Mouse (Mus musculus): ENCODE results near the gene Cd8b1.

Gene Cd8b1

GRCm38 (mm10) chr6:71351201-71351600 lies 28.6 kb downstream of the Cd8b1 start:
- no peak for DNase-seq (ENCODE audit: low spot score)

GRCm38 (mm10) chr6:71352201-71352600 lies 29.6 kb downstream of the Cd8b1 start:
- no peak for DNase-seq (ENCODE audit: low spot score)

GRCm38 (mm10) chr6:71352866-71353427 lies 30.4 kb downstream of the Cd8b1 start:
- DNase-seq (ENCODE audit: low spot score) = no peak

DNA sequence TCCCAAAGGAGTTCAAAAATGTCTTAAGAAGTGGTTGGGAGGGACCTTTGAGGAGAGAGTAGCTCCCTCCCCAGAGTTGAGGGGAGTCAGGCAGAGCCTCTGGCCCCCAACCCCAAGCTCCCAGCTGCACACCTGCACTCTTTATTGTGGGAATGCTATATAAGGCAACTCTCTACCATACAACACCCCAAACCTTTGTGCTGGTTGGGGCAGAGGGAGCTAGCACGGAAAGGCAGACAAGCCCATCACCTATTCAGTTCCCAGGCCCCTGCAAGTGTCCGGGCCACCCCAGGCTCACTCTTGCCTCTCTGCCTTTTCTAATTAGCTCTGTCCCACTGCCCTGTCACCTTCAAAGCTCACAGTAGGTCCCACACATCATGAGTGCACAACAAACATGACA lies 31.1 kb downstream of the Cd8b1 start:
- DNase-seq (ENCODE audit: low spot score) = no peak

DNA sequence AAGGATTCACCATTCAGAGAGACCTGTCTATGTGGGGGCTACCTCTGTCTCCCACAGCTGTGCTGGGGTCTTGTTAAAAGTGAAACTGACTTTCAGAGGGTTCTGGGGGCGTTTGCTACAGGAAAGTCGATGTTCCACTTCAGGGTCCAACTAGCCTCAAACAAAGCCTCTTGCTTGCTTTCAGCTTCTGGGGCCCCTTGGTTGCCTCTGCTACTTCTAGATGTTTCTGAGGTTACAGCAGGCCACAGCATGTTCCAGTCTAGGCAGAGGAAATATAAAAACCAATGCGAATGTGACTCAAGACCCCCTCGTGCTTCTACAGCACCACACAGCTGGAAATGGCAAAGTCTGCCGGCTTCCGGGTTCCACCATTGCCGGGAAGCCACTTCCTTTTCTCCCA lies 34.9 kb downstream of the Cd8b1 start:
- no peak for DNase-seq (ENCODE audit: low spot score)

DNA sequence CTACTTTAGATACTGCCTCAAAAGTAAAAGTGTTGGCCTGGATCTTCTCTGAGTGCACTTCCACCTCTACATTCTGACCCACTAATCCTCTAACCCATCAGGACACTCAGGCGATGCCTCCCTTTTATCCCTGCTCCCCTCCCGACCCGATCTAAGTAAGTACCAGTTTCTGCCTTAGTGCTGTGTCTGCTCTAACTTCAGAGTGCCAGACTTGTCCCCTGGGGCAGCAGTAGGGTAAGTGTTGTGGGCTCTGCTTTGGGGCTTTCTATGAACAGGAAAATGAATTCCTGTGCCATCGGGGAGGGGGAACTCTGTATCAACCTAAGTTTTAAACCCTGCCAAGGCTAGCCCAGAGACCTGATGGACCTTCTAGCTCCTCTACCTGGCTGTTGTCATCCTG lies 37.6 kb downstream of the Cd8b1 start:
- DNase-seq (ENCODE audit: low spot score) = no peak

GRCm38 (mm10) chr6:71360751-71361150 lies 38.2 kb downstream of the Cd8b1 start:
- no peak for DNase-seq (ENCODE audit: low spot score)

DNA sequence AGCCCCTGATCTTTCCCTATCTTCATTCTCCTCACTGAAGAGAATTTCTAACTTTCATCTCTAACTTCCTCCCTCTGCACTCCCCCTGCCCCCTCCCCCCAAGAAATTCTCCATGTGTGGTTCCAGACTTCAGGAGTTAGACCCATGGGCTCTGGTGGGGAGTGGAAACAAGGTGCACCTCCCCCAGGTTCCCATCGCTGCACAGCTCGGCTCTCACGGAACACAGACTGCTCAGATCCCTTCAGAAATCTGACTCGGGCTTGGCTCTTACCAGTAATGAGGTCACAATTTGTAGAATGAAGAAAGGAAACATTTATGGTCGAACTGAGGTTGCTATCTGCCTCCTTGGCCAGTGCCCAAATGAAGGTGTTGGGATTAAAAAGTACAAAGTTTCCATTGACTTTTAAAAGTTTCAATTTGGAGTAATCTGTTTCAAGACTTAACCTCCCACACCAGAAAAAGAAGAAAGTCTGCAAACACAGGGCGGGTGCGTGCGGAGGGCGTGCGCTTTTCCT lies 38.6 kb downstream of the Cd8b1 start:
- DNase-seq (ENCODE audit: low spot score) = peak; percentile 74

- no peak for DNase-seq (ENCODE audit: low spot score)
Observed at GRCm38 (mm10) chr6:71363995-71364394, 41.4 kb downstream of the Cd8b1 start.

GRCm38 (mm10) chr6:71369416-71369815 lies 46.8 kb downstream of the Cd8b1 start:
- DNase-seq (ENCODE audit: low spot score) = no peak

DNA sequence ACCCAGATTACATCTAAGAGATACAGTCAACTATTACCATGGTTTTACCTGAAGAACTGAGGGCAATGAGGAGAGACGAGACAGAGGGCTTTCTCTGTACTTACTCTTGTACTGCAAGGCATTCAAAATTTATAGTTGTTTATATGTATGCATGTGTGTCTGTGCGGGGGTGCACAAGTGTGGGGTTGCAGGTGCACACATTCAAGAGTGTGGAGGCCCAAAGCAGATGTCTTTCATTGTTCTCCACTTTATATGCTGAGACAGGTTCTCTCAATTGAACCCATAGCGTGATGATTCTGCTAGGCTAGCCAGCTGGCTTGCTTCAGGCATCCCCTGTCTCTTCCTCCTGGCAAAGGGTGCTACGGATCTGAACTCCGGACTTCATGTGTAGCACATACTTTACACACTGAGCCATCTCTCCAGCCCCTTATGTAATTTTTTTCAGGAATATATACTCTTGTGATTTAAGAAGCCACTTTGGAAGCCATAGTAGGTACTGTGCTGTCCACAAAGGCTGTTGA lies 48.6 kb downstream of the Cd8b1 start:
- no peak for DNase-seq (ENCODE audit: low spot score)

DNA sequence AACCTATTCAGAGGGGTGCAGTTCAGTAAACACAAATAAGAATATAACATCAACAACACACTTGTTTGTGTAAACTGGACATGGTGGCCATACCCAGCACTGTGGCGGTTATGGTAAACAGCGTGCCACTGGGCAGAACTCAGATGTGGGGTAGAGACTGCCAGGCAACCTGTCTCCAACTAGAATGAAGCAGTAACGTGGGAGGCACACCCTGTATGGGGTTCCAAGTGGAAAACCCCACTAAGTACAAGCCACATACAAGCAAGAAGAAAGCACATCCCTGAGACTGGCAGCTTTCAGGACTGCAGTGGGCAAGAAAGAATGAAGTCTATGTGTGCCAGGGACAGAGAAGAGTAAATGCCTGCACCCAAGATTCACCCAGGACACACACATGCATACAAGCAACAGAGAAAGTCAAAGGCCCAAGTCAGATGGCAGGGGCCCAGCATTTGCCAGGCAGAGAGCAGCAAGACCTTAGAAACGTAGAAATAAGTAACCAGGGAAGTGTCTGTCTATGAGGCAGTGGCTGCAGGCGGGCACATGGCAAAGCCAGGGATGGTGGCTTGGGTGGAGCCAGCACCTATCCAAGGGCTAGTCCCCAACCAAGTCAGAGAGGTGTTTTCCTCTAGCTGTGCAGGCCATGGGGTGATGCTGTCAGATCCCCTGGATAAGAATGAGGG lies 49.6 kb downstream of the Cd8b1 start:
- no peak for DNase-seq (ENCODE audit: low spot score)

DNA sequence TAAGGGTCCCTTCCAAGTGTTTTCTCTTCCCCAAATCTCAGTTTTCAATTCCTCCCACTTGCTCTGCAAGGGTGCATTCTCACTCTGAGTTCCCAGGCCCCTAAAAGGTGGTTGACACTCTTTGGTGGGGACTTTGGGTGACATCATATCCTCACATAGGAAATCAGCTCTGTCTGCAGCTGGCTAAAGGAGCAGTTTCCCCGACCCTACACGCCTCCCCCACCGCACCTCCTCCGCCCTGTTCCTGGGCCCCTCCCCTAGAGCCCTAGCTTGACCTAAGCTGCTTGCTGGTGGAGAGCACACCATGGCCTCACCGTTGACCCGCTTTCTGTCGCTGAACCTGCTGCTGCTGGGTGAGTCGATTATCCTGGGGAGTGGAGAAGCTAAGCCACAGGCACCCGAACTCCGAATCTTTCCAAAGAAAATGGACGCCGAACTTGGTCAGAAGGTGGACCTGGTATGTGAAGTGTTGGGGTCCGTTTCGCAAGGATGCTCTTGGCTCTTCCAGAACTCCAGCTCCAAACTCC lies 50.7 kb downstream of the Cd8b1 start, which contains the start of gene Cd8a:
Gene Cd8a (plus strand): TSS at position 179 of the 527 bp plus-strand sequence.
- DNase-seq (ENCODE audit: low spot score) = no peak

DNA sequence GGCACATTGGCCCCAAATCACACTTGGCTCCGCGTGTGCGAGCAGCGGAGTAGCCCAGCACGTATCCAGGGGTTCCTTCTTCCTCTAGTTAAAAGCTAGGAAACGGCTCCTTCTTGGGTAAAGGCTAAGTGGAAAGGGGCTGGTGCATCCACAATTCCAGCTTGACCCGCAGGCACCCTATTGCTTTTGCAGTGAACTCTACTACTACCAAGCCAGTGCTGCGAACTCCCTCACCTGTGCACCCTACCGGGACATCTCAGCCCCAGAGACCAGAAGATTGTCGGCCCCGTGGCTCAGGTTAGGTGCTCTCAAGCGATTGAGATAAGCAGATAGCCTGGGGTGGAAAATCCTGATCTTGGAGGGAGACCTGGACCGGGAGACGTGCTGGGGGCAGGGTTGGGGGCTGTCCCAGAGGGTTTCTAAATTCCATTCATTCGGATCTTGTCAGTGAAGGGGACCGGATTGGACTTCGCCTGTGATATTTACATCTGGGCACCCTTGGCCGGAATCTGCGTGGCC lies 51.8 kb downstream of the Cd8b1 start:
- DNase-seq (ENCODE audit: low spot score) = no peak

- no peak for DNase-seq (ENCODE audit: low spot score)
Observed at GRCm38 (mm10) chr6:71374921-71375320, 52.3 kb downstream of the Cd8b1 start.

DNA sequence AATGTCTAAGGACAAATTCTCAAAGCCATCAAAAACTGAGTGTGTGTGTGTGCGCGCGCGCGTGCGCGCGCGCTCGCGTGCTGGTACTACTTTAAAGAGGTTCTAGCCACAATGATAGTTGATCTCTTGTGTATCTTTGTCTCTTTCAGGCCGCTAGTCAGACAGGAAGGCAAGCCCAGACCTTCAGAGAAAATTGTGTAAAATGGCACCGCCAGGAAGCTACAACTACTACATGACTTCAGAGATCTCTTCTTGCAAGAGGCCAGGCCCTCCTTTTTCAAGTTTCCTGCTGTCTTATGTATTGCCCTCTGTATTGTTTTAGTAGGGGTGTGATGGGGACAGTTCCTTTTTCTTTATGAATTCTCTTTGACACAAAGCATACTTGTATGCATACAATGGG lies 54.1 kb downstream of the Cd8b1 start:
- DNase-seq (ENCODE audit: low spot score) = no peak

DNA sequence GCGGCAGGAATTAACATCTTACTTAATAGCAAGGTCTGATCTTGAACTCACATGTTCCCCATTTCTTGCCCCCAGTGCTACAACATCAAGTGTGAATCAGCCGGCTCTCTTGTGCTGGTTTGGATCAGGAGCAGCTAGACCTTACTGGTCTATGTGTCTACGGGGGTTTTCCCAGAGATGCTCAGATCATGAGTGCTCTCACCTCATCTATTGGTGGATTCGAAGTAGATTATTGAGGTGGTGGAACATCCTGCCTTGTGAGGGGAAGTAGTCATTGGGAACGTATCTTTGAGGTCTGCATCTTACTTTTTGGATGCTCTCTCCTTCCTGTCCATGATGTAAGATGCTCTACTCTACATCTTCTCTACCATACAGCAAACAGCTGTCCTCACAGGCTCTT lies 59.1 kb downstream of the Cd8b1 start:
- no peak for DNase-seq (ENCODE audit: low spot score)

All from testis, postnatal 10 days (tissue).